Mouse (Mus musculus) lung, postnatal 4 days (tissue): Measurements from ENCODE around the gene Rai1.

Experiments used
- DNase-seq, 2 experiments: peaks; one replicate each; pipeline ENCODE4 v3.0.0; 2021

Gene Rai1

GRCm38 (mm10) chr11:60224676-60225075 is 119.9 kb downstream of the Rai1 start:
- no peak for DNase-seq

DNA sequence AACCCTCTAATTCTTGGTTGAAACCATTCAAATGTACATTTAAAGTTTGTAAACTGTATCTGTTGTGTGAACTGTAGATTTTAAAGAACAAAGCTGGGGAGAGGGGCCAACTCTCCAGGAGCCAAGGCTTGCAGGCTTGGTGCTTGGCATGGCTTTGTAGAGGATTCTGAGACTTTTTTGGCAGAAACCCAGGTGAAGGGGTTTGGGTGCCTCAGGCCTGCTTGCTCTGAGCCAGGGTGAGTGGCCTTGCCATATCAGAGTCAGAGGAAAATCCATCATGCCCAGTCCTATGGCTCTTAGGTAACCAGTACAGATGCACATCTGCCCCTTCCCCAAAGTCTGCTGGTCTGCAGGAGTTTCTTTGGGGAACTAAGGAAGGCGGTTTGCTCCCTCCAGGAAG is 121.1 kb downstream of the Rai1 start:
- no peak for DNase-seq

DNA sequence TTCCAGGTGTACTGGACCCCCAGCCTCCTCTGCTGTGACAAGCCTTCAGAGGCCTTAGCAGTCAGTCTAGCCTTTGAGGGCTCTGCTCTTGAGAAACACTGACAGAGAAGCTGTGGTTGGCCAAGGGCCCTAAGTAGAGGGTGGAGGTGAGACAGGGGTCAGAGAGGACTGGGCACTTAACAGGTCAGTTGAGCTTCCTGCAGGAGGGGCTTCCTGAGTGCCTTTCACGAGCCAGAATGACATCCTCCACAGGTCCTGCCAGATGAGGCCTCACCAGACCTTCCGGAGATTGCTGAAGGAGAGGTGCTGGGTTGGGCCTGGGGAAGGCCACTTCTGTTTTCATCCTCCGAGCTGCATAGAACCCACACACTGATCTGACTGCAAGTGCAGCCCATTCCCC is 123.7 kb downstream of the Rai1 start:
- peak in 1 of 2 experiments; percentile 65 for DNase-seq

DNA sequence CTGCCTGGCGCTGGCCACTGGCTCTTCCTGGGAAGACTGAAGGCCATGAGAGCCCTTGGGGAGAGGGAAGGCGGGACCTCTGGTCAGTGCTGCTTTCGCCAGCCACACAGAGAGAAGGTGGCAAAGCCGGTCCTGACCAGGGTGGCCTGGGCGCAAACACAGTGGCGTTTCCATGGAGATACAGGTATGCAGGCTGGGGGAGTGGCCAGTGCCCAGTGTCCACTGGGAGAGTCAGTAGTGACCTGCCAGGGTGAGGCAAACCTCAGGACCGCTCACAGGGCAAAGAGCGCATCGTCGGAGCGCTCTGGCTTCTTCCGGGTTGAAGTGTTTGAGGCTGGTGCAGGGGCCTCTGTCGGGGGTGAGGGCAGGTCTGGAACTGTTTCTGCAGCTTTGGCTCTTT is 125.0 kb downstream of the Rai1 start:
- peak; percentile 61 to 88 for DNase-seq

DNA sequence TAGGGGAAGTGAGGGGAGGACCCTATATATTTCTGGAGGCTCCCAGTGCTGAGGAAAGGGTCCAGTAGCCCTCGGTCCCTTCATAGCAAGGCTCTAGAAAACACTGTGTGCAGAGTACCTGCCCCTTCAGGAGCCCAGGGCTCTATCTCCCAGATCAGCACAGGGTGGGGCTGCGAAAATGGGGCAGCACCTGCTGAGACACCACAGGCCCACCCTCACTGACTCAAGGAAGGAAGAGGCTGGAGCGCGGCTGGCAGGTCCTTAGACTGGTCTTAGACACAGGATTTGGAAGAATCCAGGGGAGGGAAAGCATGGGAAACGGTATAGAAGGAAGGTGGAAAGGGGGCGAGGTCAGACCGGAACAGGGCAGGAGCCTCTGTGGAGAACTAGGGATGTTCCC is 125.7 kb downstream of the Rai1 start:
- no peak for DNase-seq

DNA sequence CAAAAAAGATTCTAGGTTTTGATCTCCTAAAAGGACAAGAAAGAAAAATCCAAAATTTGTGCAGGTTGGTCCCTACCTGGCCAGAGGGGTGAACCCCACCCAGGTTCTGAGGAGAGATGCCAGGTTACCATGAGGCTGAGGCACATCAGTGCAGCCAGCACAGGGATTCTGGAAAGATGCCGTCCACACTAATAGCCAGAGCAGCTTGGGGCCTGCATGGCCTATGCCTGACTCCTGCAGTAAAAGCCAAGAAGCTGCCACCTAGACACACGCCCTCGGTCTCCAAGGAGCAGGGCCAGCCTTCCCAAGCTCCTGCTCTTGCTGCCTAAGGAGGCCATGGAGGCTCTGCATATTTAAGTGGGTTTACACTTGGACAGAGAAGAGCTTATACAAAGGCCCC is 126.5 kb downstream of the Rai1 start:
- DNase-seq, result no peak

DNA sequence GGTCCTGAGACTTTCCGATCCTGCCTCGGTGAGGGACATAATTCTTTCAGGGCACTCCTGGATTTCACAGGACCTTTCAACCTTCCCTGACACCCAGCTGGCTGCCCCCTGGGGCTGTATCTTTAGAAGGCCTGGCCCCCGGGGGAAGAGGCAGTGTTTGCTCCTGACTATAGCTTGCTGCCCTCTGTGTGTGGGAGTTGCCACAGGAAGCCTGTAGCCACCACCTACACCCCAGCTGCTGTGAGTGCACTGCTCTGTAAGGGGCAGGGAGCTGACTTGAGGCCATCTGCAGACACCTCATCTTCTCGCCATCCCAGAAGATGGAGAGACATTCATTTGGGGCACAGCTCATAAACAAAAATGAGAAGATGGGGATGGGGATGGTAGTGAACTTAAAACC is 127.1 kb downstream of the Rai1 start:
- no peak for DNase-seq

DNA sequence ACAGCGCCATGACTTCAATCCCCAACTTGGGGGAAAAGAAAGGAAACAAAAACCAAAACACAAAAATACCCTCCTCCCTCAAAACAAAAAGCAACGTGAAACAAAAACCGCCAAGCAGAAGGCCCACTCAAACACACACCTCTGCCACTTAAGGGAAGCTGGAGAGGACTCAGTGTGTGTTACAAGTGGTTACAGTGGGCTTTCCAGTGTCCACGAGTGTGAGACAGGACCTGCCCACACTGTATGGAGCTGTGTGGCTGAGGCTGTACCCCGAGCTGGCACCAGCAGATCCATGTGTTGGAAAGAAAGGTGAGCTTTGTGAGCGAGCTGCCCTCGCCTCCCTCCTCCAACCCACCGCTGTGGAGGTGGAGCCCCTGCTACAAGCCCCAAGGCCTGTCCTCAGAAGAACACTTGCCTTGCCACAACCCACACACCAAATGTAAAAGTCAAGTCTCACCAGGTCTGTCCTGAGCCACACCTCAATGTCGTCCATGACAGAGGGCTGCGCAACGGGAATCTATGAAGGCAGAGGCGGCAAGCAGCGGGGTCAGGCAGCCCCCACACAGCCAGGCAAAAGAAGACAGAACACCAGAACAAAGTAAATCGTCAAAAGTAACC is 127.7 kb downstream of the Rai1 start:
- DNase-seq, result no peak

DNA sequence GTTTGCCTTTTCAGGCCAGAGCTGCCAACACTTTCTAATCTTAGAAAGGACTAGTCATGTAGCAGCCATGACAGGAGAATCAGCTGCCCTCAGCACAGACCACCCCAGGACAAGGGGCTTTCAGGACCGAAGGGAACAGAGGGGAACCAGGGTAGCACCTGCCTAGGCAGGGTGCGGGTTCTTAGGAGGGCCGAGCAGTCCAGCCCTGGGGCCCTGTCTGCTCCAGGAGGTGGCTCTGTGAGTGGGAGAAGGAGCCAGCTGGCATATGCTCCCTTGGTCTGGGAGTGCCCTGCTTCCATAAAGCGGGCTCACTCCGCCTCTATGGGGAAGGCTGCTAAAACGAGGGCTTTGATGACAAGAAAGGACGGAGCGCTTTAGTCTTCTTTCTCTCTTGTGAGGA is 128.4 kb downstream of the Rai1 start:
- no peak for DNase-seq

GRCm38 (mm10) chr11:60235351-60235750 is 130.5 kb downstream of the Rai1 start:
- no peak for DNase-seq

- DNase-seq, result peak in 1 of 2 experiments; percentile 49
Measured at GRCm38 (mm10) chr11:60240509-60240908, 135.7 kb downstream of the Rai1 start.

DNA sequence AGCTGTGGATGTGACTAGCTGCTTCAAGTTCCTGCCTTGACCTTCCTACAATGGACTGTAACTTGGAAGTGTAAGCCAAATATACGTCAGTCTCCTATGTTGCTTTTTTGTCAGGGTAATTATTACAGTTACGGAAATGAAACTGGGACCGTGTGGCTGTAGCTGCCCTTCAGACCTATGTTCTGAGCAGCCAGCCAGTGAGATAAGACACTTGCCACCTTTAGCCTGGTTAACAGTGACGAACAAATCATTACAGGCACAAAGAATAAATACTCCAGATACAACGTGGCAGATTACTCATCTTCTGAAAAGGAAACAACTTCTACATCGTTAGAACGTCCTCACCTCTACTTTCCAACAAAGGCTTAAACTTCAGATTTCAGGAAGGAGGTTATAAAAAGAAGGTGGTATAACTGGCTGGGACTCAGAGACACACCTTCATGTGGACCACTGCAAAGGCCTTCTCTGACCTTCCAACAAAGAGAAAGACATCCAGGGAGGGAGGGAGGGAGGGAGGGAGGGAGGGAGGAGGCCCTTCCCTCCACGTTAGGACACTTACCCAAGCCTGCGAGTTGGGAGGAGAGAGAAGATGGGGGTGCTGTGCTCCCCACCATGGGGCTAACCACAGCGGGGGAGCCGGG is 139.8 kb downstream of the Rai1 start:
- DNase-seq, result no peak

DNA sequence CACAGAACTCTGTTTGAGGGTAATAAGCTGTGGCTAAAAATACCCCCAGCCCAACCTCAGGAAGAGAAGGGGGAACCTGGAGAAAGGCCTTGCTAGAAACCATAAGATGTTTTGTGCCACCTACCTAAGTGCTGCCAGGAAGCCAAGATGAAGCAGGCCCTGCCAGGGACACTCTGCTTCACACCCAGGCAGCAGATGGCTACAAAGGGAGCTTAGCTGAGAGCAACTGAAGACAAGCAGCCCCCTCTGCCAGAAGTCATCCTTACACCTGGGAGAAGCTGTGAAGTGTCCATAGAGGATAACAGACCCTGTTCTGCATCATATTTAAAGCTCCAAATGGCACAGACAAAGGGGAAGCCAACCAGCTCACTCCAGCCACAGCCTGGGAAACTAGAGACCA is 141.3 kb downstream of the Rai1 start:
- DNase-seq, result no peak

GRCm38 (mm10) chr11:60247753-60248550 is 143.1 kb downstream of the Rai1 start:
- DNase-seq, result no peak
